Mouse (Mus musculus): ENCODE results near the gene Htr1f.
"Not testable (repeated sequence)": the region's sequence is repeated elsewhere in the genome, so short reads cannot be mapped to it uniquely, and the experiment has no call there.

Htr1f gene

GRCm38 (mm10) chr16:65105184-65105931, at the start of gene Htr1f:
Htr1f (minus strand) TSS chr16:65105854.
- in situ Hi-C loops (cut with MboI, MseI) = no loop called here

GRCm38 (mm10) chr16:65139771-65140170, 34.1 kb upstream of the Htr1f start:
- in situ Hi-C loops (cut with MboI, MseI) = no loop called here

GRCm38 (mm10) chr16:65129391-65129790, 23.7 kb upstream of the Htr1f start:
- in situ Hi-C loops (cut with MboI, MseI) = no loop called here

- in situ Hi-C loops (cut with MboI, MseI) = no loop called here
Measured at GRCm38 (mm10) chr16:65127846-65128245, 22.2 kb upstream of the Htr1f start.

GRCm38 (mm10) chr16:65112221-65112620, 6.6 kb upstream of the Htr1f start:
- in situ Hi-C loops (cut with MboI, MseI) = no loop called here

GRCm38 (mm10) chr16:65093552-65093951, 12.1 kb downstream of the Htr1f start:
- in situ Hi-C loops (cut with MboI, MseI) = no loop called here

- in situ Hi-C loops (cut with MboI, MseI) = no loop called here
Measured at GRCm38 (mm10) chr16:65083475-65083874, 22.2 kb downstream of the Htr1f start.

- in situ Hi-C loops (cut with MboI, MseI) = no loop called here
Measured at GRCm38 (mm10) chr16:65069867-65070266, 35.8 kb downstream of the Htr1f start.

- in situ Hi-C loops (cut with MboI, MseI) = no loop called here
Measured at GRCm38 (mm10) chr16:65066264-65066663, 39.4 kb downstream of the Htr1f start.

- in situ Hi-C loops (cut with MboI, MseI) = not testable (repeated sequence)
Measured at GRCm38 (mm10) chr16:65037660-65038425, 67.8 kb downstream of the Htr1f start.

- in situ Hi-C loops (cut with MboI, MseI) = no loop called here
Measured at GRCm38 (mm10) chr16:65029675-65030074, 76.0 kb downstream of the Htr1f start.

- in situ Hi-C loops (cut with MboI, MseI) = no loop called here
Measured at GRCm38 (mm10) chr16:65022364-65022763, 83.3 kb downstream of the Htr1f start.

GRCm38 (mm10) chr16:65018710-65019109, 86.9 kb downstream of the Htr1f start:
- in situ Hi-C loops (cut with MboI, MseI) = no loop called here

- in situ Hi-C loops (cut with MboI, MseI) = no loop called here
Measured at GRCm38 (mm10) chr16:65018134-65018533, 87.5 kb downstream of the Htr1f start.

GRCm38 (mm10) chr16:65017566-65017965, 88.1 kb downstream of the Htr1f start:
- in situ Hi-C loops (cut with MboI, MseI) = no loop called here

- in situ Hi-C loops (cut with MboI, MseI) = no loop called here
Measured at GRCm38 (mm10) chr16:65015241-65015640, 90.4 kb downstream of the Htr1f start.

- in situ Hi-C loops (cut with MboI, MseI) = no loop called here
Measured at GRCm38 (mm10) chr16:65001993-65002821, 103.4 kb downstream of the Htr1f start.

- in situ Hi-C loops (cut with MboI, MseI) = loop anchor here (10.0 kb wide), 1 partner anchor 175 kb away; no protein-coding TSS in a partner anchor
Measured at GRCm38 (mm10) chr16:64989279-64989800, 116.3 kb downstream of the Htr1f start.

- in situ Hi-C loops (cut with MboI, MseI) = loop anchor here (10.0 kb wide), 1 partner anchor 173 kb away; no protein-coding TSS in a partner anchor
Measured at GRCm38 (mm10) chr16:64987564-64987963, 118.1 kb downstream of the Htr1f start.

- in situ Hi-C loops (cut with MboI, MseI) = loop anchor here (10.0 kb wide), 1 partner anchor 172 kb away; no protein-coding TSS in a partner anchor
Measured at GRCm38 (mm10) chr16:64987049-64987448, 118.6 kb downstream of the Htr1f start.

- in situ Hi-C loops (cut with MboI, MseI) = no loop called here
Measured at GRCm38 (mm10) chr16:64974636-64975035, 131.0 kb downstream of the Htr1f start.
